Mouse (Mus musculus) heart, adult 2 months (tissue): ENCODE data around the gene Ptgr1. TPM values are rescaled to one million over a fixed set of nuclear protein-coding genes. Genes with fewer than 3 reads are reported as not detected.
A peak's percentile ranks its signal among the peaks of the same experiment; 100 is the strongest.

Experiments used
- DNase-seq, 2 experiments: peaks; one replicate each; pipeline ENCODE4 v3.0.0; 2021
- H3K27ac ChIP-seq: fragments of 200-600 bp; 2 replicates; pipeline ENCODE4 v1.8.1; 2022
- H3K27me3 ChIP-seq: fragments of 200-500 bp; 2 replicates; pipeline ENCODE4 v1.6.1; 2012; ENCODE audit warnings: mild to moderate bottlenecking, low read length, inconsistent platforms, mixed read lengths; ENCODE audit not compliant: control insufficient read depth, insufficient read depth
- H3K36me3 ChIP-seq: fragments of 200-500 bp; 2 replicates; pipeline ENCODE4 v1.6.1; 2012; ENCODE audit warnings: low read length, inconsistent platforms; ENCODE audit not compliant: control insufficient read depth, insufficient read depth
- H3K4me1 ChIP-seq: fragments of 200-500 bp; 2 replicates; pipeline ENCODE4 v1.6.1; 2011; ENCODE audit warnings: low read length; ENCODE audit not compliant: control insufficient read depth, insufficient read depth
- H3K4me3 ChIP-seq: fragments of 200-600 bp; 2 replicates; pipeline ENCODE4 v1.8.1; 2022
- H3K79me2 ChIP-seq: fragments of 200-500 bp; replicated peaks from 2 replicates; pipeline ENCODE4 v1.6.1; 2012; ENCODE audit warnings: mild to moderate bottlenecking, inconsistent platforms, low read length, moderate library complexity, mixed read lengths; ENCODE audit not compliant: control insufficient read depth, insufficient read depth
- H3K9ac ChIP-seq: fragments of 200-500 bp; 2 replicates; pipeline ENCODE4 v1.6.1; 2012; ENCODE audit warnings: low read depth, mild to moderate bottlenecking, control low read depth, inconsistent platforms, low read length, mixed read lengths
- CTCF ChIP-seq: fragments of 200-600 bp; IDR thresholded peaks from 2 replicates; pipeline ENCODE4 v1.8.1; 2022; ENCODE audit warnings: antibody characterized with exemption, mild to moderate bottlenecking, moderate library complexity
- EP300 ChIP-seq: fragments of 200-500 bp; IDR thresholded peaks from 2 replicates; pipeline ENCODE4 v1.6.1; 2011; ENCODE audit warnings: low read depth, low read length, control low read depth; ENCODE audit not compliant: insufficient read depth
- POLR2A ChIP-seq: fragments of 200-500 bp; IDR thresholded peaks from 2 replicates; pipeline ENCODE4 v1.6.1; 2011; ENCODE audit warnings: mild to moderate bottlenecking, low read depth, low read length, control low read depth; ENCODE audit not compliant: insufficient read depth
- WGBS: fragments of 180-500 bp; shearing (Covaris S2); methylation state at CpG from one replicate; pipeline ENCODE4 v1.1.7; 2018; 5-methylcytosine and 5-hydroxymethylcytosine counted together
- intact Hi-C: fragments of 180-260 bp; cut with DNase I; formaldehyde crosslinking; loops from one replicate; pipeline ENCODE4 v1.15.1; 2025
- polyA plus RNA-seq: library from polyadenylated mRNA; depleted of rRNA; stranded (reverse); fragments of >200 nt; gene quantifications from 2 replicates; pipeline ENCODE4 v1.2.3, GENCODE M21; 2012
- total RNA-seq, 2 experiments: library from RNA; stranded (reverse); gene quantifications; 2 replicates each; pipeline ENCODE4 v1.2.3; 2021

Ptgr1 gene
- total and polyA plus RNA-seq, 3 experiments = 1.6 to 3.1 (median 3.0) TPM

GRCm38 (mm10) chr4:59006211-59006610 is 19.3 kb upstream of the Ptgr1 start:
- WGBS = 37% methylated on average over 8 of the region's 8 CpGs
- H3K79me2 ChIP-seq = peaks cover 5% of the 10 kb centered on the region; the same call in 1 of the 2 replicates
- H3K27ac ChIP-seq = no peak overlapping the region
- H3K27me3 ChIP-seq = no peaks in the 10 kb centered on the region
- DNase-seq = no peak
- H3K9ac ChIP-seq = no peak overlapping the region
- peaks cover 6% of the 10 kb centered on the region for H3K36me3 ChIP-seq
- H3K4me3 ChIP-seq = no peak overlapping the region
- intact Hi-C loops = loop anchor here (10.0 kb wide), 2 partner anchors 539 to 1051 kb away; partner anchors contain the start of genes Ptbp3 and Txn1
- H3K4me1 ChIP-seq = peaks cover 10% of the 10 kb centered on the region
- TF ChIP-seq CTCF (no peak), EP300 (no peak), POLR2A (no peak)

DNA sequence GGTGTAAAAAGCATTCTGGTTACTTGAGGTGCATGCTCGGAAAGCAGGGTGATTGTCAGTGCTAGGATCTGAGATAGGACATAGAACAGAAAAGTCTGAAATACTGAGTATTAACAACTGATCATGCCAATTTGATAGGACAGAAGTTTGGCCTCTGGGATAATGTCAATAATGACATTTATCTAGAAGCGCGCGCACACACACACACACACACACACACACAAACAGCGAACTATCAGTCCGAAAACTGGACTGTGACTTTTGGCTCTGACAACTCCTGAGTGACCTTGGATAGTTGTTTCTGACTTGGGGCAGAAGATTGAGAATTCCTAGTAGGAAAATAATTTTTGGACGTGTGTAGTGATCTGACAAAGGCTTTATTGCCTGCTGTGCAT is 16.9 kb upstream of the Ptgr1 start:
- intact Hi-C loops = loop anchor here (5.0 to 10.0 kb wide), 3 partner anchors 92 to 1049 kb away; partner anchors contain the start of genes Ecpas, Ptbp3 and Txn1

DNA sequence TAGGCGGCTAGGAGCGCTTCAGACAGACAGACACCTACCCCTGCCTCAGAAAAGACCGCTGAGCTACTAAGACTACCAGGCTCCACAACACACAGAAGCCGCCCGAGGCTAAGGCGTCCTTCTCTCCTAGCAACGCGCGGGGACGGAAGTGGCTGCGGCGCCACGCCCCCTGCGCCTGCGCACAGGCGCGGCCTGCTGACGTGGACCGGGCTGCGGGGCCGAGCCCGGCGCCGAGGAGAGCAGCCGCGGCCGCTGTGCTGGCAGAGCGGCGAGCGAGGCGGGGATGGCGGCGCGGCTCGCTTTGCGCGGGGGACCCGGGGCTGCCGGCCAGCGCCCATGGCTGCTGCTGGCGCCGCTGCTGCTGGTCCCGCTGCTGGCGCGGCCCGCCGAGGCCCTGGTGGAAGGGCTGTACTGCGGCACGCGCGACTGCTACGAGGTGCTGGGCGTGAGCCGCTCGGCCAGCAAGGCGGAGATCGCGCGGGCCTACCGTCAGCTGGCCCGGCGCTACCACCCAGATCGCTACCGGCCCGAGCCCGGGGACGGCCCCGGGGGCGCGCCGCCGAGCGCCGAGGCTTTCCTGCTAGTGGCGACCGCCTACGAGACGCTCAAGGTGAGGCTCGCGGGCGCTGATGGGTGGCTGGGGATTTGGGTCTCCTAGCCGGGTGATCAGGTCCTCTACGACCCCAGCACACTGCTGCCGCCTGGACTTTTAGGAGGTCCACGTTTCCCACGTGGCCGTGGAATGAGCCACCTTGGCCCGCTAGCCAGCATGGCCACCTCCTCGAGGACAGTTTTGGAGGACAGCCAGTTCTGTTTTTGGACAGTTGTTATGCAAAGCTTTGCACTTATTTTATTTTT is 16.3 kb upstream of the Ptgr1 start, which contains the start of gene Gm20503:
Gm20503 (plus strand) TSS at position 263 of the 858 bp plus-strand sequence.
- Histone ChIP-seq H3K4me1 (peaks cover 2% of the 10 kb centered on the region), H3K27me3 (no peaks in the 10 kb centered on the region), H3K79me2 (0 out of 2 replicates have a peak, but pooled peaks cover 3% of the 10 kb centered on the region), H3K27ac (peak within 1 kb of the TSS; percentile 86), H3K4me3 (peak within 1 kb of the TSS; percentile 65), H3K9ac (peak within 1 kb of the TSS; percentile 96), H3K36me3 (peaks cover 4% of the 10 kb centered on the region; the same call in 1 of the 2 replicates)
- TF ChIP-seq POLR2A = peak; percentile 51; the same call in 1 of the 2 replicates
- no peak for TF ChIP-seq CTCF
- TF ChIP-seq EP300 = 0 out of 2 replicates have a peak, but pooled peaks have one; percentile 47
- peak; percentile 96 for DNase-seq
- intact Hi-C loops = loop anchor here (1.0 to 10.0 kb wide), 4 partner anchors 33 to 1048 kb away; partner anchors contain the start of genes Ecpas, Ptbp3 and Txn1
- WGBS = under 1% methylated on average over 87 of the region's 89 CpGs

More for the DNA sequence above, 16.9 kb upstream of the Ptgr1 start:
- peaks cover 2% of the 10 kb centered on the region for H3K4me1 ChIP-seq
- peak overlapping the region; percentile 96 for H3K9ac ChIP-seq
- H3K27me3 ChIP-seq = no peaks in the 10 kb centered on the region
- peak overlapping the region; percentile 65 for H3K4me3 ChIP-seq
- peak overlapping the region; percentile 86 for H3K27ac ChIP-seq
- TF ChIP-seq EP300 = no peak
- TF ChIP-seq CTCF = no peak
- no peak for TF ChIP-seq POLR2A
- peaks cover 4% of the 10 kb centered on the region; the same call in 1 of the 2 replicates for H3K36me3 ChIP-seq
- 0 out of 2 replicates have a peak, but pooled peaks cover 3% of the 10 kb centered on the region for H3K79me2 ChIP-seq
- WGBS = 6% methylated on average over 7 of the region's 7 CpGs
- DNase-seq = no peak

- H3K4me3 ChIP-seq = no peak overlapping the region
- DNase-seq = no peak
- H3K9ac ChIP-seq = no peak overlapping the region
- TF ChIP-seq CTCF = peak; percentile 52
- TF ChIP-seq EP300 = no peak
- no peaks in the 10 kb centered on the region for H3K79me2 ChIP-seq
- WGBS = 16% methylated on average over 2 of the region's 2 CpGs
- H3K27ac ChIP-seq = no peak overlapping the region
- intact Hi-C loops = loop anchor here (5.0 to 10.0 kb wide), 3 partner anchors 88 to 1046 kb away; partner anchors contain the start of genes Ecpas, Ptbp3 and Txn1
- H3K4me1 ChIP-seq = no peaks in the 10 kb centered on the region
- H3K36me3 ChIP-seq = peaks cover 4% of the 10 kb centered on the region; the same call in 1 of the 2 replicates
- H3K27me3 ChIP-seq = no peaks in the 10 kb centered on the region
Observed at GRCm38 (mm10) chr4:59000614-59001013, 13.7 kb upstream of the Ptgr1 start.

- Histone ChIP-seq H3K4me3 (no peak overlapping the region), H3K4me1 (no peaks in the 10 kb centered on the region), H3K27me3 (no peaks in the 10 kb centered on the region), H3K27ac (no peak overlapping the region), H3K9ac (no peak overlapping the region), H3K79me2 (no peaks in the 10 kb centered on the region), H3K36me3 (peaks cover 2% of the 10 kb centered on the region; the same call in 1 of the 2 replicates)
- TF ChIP-seq CTCF = peak; percentile 99
- peak; percentile 69; the same call in 1 of the 2 replicates for TF ChIP-seq EP300
- TF ChIP-seq POLR2A = no peak
- 3% methylated on average over 2 of the region's 2 CpGs for WGBS
- intact Hi-C loops = loop anchor here (1.0 to 10.0 kb wide), 4 partner anchors 14 to 1045 kb away; partner anchors contain the start of genes Ecpas, Ptbp3 and Txn1
- peak; percentile 71 to 73 for DNase-seq
Observed at GRCm38 (mm10) chr4:58999686-59000085, 12.8 kb upstream of the Ptgr1 start.

GRCm38 (mm10) chr4:58998688-58999087 is 11.8 kb upstream of the Ptgr1 start:
- DNase-seq = no peak
- Histone ChIP-seq H3K36me3 (no peaks in the 10 kb centered on the region), H3K4me1 (no peaks in the 10 kb centered on the region), H3K27me3 (no peaks in the 10 kb centered on the region), H3K4me3 (no peak overlapping the region), H3K27ac (no peak overlapping the region), H3K9ac (no peak overlapping the region), H3K79me2 (no peaks in the 10 kb centered on the region)
- intact Hi-C loops = loop anchor here (1.0 kb wide), 1 partner anchor 13 kb away; no protein-coding TSS in a partner anchor
- 78% methylated on average over 1 of the region's 1 CpGs for WGBS
- TF ChIP-seq POLR2A (no peak), EP300 (no peak)
